7 mouse cellular contexts compared by ENCODE assay signal in the genomic region with DNA sequence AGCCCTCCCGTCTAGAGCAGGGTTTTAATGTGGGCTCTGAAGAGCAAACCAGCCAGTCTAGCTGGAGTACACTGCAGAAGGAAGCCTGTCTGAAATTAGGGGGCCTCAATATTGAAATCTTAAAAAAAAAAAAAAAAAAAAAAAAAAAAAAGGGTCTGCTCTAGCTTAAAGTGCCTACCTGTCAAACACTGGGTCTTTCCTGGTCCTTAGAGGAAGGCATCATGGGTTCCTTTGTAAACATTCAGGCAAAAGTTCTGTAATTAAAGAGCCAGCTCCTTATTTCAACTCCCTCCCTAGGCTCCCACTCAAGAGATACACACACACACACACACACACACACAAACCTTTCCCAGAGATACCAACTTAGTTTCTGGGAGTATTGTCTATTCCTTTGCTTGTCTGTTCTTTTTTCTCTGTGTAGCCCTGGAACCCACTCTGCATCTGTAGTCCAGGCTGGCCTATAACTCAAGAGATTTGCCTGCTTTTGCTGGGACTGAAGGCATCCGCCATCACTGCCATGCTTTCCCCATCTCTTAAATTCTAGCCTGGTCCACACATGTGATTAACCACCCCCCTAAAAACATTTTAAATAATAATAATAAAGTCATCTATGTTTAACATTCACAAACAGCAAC. TPM values are rescaled to one million over a fixed set of nuclear protein-coding genes. Genes with fewer than 3 reads are reported as not detected.
A peak's percentile ranks its signal among the peaks of the same experiment; 100 is the strongest.
DNase-seq lines count a peak whose midpoint lies in the region; ATAC-seq and TF ChIP-seq lines count a peak whose summit lies in the region.

No protein-coding gene starts in this region.

- no peaks in the 10 kb centered on the region for H3K36me3 ChIP-seq in lung, postnatal 0 days (ENCODE audit: insufficient read depth, low read length)
- H3K36me3 ChIP-seq in forebrain, embryonic 16.5 days (ENCODE audit: control insufficient read depth, insufficient read depth) = no peaks in the 10 kb centered on the region
- H3K36me3 ChIP-seq in limb, embryonic 14.5 days (ENCODE audit: control insufficient read depth, insufficient read depth, low read length) = no peaks in the 10 kb centered on the region

- H3K4me1 ChIP-seq in lung, postnatal 0 days (ENCODE audit: insufficient read depth, low read depth, low read length) = peaks cover 13% of the 10 kb centered on the region; the same call in 1 of the 2 replicates
- peaks cover 38% of the 10 kb centered on the region for H3K4me1 ChIP-seq in forebrain, embryonic 16.5 days (replicated peaks; ENCODE audit: control insufficient read depth, insufficient read depth, low read length)
- peaks cover 31% of the 10 kb centered on the region for H3K4me1 ChIP-seq in limb, embryonic 14.5 days (ENCODE audit: control insufficient read depth, insufficient read depth, low read length)

- no peaks in the 10 kb centered on the region for H3K27me3 ChIP-seq in lung, postnatal 0 days (replicated peaks; ENCODE audit: insufficient read depth, low read length)
- no peaks in the 10 kb centered on the region for H3K27me3 ChIP-seq in forebrain, embryonic 16.5 days (replicated peaks; ENCODE audit: control insufficient read depth, insufficient read depth, low read length)
- H3K27me3 ChIP-seq in limb, embryonic 14.5 days (ENCODE audit: control insufficient read depth, insufficient read depth, low read length) = no peaks in the 10 kb centered on the region

- TF ChIP-seq EP300 in lung, postnatal 0 days (IDR thresholded peaks at IDR 0.05) = no peak

- peak; percentile 39 for DNase-seq in lung, postnatal 0 days (ENCODE audit: low spot score)
- no peak for DNase-seq in lung, postnatal 36 days
- DNase-seq in limb, embryonic 14.5 days (ENCODE audit: low spot score) = no peak
- DNase-seq in cerebellum, adult 9-10 months = no peak
- no peak for DNase-seq in right cerebral cortex, postnatal 25 days

- no peaks in the 10 kb centered on the region for H3K9me3 ChIP-seq in lung, postnatal 0 days (ENCODE audit: low read length)
- H3K9me3 ChIP-seq in forebrain, embryonic 16.5 days (ENCODE audit: control insufficient read depth, low read length) = no peaks in the 10 kb centered on the region
- H3K9me3 ChIP-seq in limb, embryonic 14.5 days (ENCODE audit: control insufficient read depth, low read length) = no peaks in the 10 kb centered on the region

- H3K4me3 ChIP-seq in lung, postnatal 0 days (ENCODE audit: low read depth, low read length) = peak overlapping the region; percentile 98
- H3K4me3 ChIP-seq in forebrain, embryonic 16.5 days (replicated peaks; ENCODE audit: low read length) = peak overlapping the region; percentile 21
- H3K4me3 ChIP-seq in limb, embryonic 14.5 days (replicated peaks; ENCODE audit: low read length) = peak overlapping the region; percentile 98

- H3K4me2 ChIP-seq in lung, postnatal 0 days (replicated peaks; ENCODE audit: low read depth, low read length) = peak overlapping the region; percentile 78
- H3K4me2 ChIP-seq in forebrain, embryonic 16.5 days (ENCODE audit: low read length) = peak overlapping the region; percentile 88
- peak overlapping the region; percentile 60 for H3K4me2 ChIP-seq in limb, embryonic 14.5 days (replicated peaks; ENCODE audit: low read depth, low read length, severe bottlenecking)

- TF ChIP-seq CTCF in lung, postnatal 0 days (IDR thresholded peaks at IDR 0.05) = no peak

- peak overlapping the region; percentile 100 for H3K27ac ChIP-seq in lung, postnatal 0 days (ENCODE audit: low read length)
- peak overlapping the region; percentile 39 for H3K27ac ChIP-seq in forebrain, embryonic 16.5 days (ENCODE audit: low read length)
- H3K27ac ChIP-seq in limb, embryonic 14.5 days (replicated peaks; ENCODE audit: low read depth, low read length) = peak overlapping the region; percentile 79

- TF ChIP-seq POLR2A in limb, embryonic 14.5 days (IDR thresholded peaks at IDR 0.05; ENCODE audit: borderline replicate concordance, extremely low read depth, insufficient read depth, insufficient read length) = no peak

- WGBS in lung, postnatal 0 days = 21% methylated on average over 2 of the region's 2 CpGs
- WGBS in forebrain, embryonic 16.5 days = 39% methylated on average over 2 of the region's 2 CpGs
- 41% methylated on average over 2 of the region's 2 CpGs for WGBS in limb, embryonic 14.5 days

- peak overlapping the region; percentile 56 for H3K9ac ChIP-seq in lung, postnatal 0 days (replicated peaks; ENCODE audit: low read depth)
- H3K9ac ChIP-seq in forebrain, embryonic 16.5 days (replicated peaks; ENCODE audit: low read depth, low read length) = no peak overlapping the region; the same call in 1 of the 2 replicates
- peak overlapping the region; percentile 29; the same call in 1 of the 2 replicates for H3K9ac ChIP-seq in limb, embryonic 14.5 days (ENCODE audit: low read depth, low read length, severe bottlenecking)

- ATAC-seq in lung, postnatal 0 days = no peak
- no peak for ATAC-seq in forebrain, embryonic 16.5 days
- no peak for ATAC-seq in limb, embryonic 14.5 days (ENCODE audit: low FRiP score, low read depth)
- no peak for ATAC-seq in monocyte, adult 5-6 weeks (replicated peaks; ENCODE audit: insufficient number of reproducible peaks, low FRiP score, low TSS enrichment, poor library complexity, severe bottlenecking)

RNA-seq across cellular contexts. Expression of gene Rhob, which starts 3.0 kb away (rescaled TPM):
- 77.6 and 77.9 TPM in 2 replicates for polyA plus RNA-seq in lung, postnatal 0 days (2015; fragmentation: Nextera tagmentation; extraction: Ambion mirVana)
- 70.3 and 74.9 TPM in 2 replicates for polyA plus RNA-seq in forebrain, embryonic 16.5 days (2015; fragmentation: Nextera tagmentation; extraction: Ambion mirVana)
- polyA plus RNA-seq in limb, embryonic 14.5 days (2012; rRNA removed) = 177 and 224 TPM in 2 replicates
- 75.7 and 89.7 TPM in 2 replicates for polyA plus RNA-seq in limb, embryonic 14.5 days (2014; fragmentation: Nextera tagmentation; extraction: Ambion mirVana)
- 45.8 to 134 TPM (median 53.2 TPM) in 3 replicates for total RNA-seq in monocyte, adult 5-6 weeks (2017)

Comparison
In these comparisons a context has a peak if more than half of its experiments do, and no peak if none do; other contexts are left out.
1. H3K27ac ChIP-seq: peak in every context shown above with its lines; median percentile 100 in lung, postnatal 0 days; 79 in limb, embryonic 14.5 days; 39 in forebrain, embryonic 16.5 days.
2. H3K4me3 ChIP-seq: peak in every context shown above with its lines; median percentile 98 in lung, postnatal 0 days; 98 in limb, embryonic 14.5 days; 21 in forebrain, embryonic 16.5 days.